Mouse (Mus musculus): ENCODE measurements around the gene Gm10428. TPM values are rescaled to one million over a fixed set of nuclear protein-coding genes. Genes with fewer than 3 reads are reported as not detected.

Gm10428 gene
- polyA plus RNA-seq, 1 experiment = not detected

DNA sequence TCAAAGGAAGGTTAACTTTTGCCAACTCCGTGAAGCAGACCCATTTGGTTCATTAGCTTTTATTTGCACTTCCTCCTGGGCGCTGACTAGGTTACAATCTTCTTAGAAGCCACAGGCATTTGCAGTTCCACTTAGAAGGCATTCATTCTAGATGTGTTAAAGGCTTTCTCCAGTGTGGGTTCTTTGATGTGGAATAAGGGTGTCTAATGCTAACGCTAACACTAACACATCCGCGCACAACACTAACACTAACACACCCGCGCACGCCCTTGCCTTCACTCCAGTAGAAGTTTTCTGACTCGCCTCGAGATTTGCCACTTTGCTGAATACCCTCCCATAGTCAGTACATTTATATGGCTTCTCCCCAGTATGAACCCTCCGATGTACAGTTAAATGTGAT lies 709 bp upstream of the Gm10428 start:
- TF ChIP-seq POLR2A (IDR thresholded peaks at IDR 0.05; ENCODE audit: low read depth, low read length) = no peak
- no peak for TF ChIP-seq CTCF (IDR thresholded peaks at IDR 0.05; ENCODE audit: extremely low read depth, insufficient read depth, insufficient read length, insufficient replicate concordance)
- H3K4me3 ChIP-seq (ENCODE audit: extremely low read depth, insufficient read depth, insufficient read length) = no peak overlapping the region
- H3K36me3 ChIP-seq (ENCODE audit: control insufficient read depth, insufficient read depth, low read length) = no peaks in the 10 kb centered on the region
- H3K27me3 ChIP-seq (ENCODE audit: control insufficient read depth, insufficient read depth, low read length) = 0 out of 2 replicates have a peak, but pooled peaks cover 1% of the 10 kb centered on the region
- H3K4me1 ChIP-seq (ENCODE audit: control insufficient read depth, insufficient read depth, insufficient read length) = peaks cover 2% of the 10 kb centered on the region; the same call in 1 of the 2 replicates
- no peak for DNase-seq (ENCODE audit: low read depth in 1 of 2, low spot score in 2 of 2)
- 54% methylated on average over 11 of the region's 11 CpGs for WGBS
- no peak overlapping the region for H3K27ac ChIP-seq (ENCODE audit: insufficient read depth, low read length)

DNA sequence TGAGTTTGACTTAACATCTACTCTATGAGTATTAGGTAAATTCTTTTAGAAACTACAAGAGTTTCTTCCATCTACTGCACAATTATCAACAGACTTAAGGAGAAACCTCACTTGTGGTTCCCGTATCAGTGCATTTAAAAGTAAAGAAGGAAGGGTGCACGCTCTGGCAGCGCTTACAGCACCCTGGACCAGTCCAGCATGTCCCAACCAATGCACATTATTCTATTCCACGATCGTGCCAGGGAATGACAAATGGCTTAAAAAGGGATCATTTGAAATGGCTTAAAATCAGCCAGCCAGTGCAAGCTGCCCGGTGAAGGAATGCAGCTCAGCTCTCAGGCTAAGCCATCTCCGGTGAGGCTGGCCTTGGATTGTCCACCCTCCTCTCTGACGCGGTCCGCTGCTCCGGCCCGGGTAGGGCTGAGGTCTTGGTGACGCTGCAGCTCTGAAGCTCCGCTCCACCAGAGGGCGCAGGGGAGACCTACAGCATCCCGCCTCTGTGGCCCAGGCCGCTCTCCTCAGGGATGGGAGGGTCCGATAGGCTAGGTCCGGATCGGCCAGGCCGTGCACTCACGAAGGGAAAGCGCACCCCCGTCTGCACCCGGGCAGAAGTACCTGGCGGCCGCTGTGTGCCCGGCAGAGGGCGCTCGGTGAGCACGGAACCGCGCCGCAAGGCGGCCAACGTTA lies 3.7 kb downstream of the Gm10428 start:
- Histone ChIP-seq H3K4me3 (ENCODE audit: extremely low read depth, insufficient read depth, insufficient read length) (peak overlapping the region; percentile 18; the same call in 1 of the 2 replicates), H3K36me3 (ENCODE audit: control insufficient read depth, insufficient read depth, low read length) (no peaks in the 10 kb centered on the region)
- 8% methylated on average over 36 of the region's 36 CpGs for WGBS

DNA sequence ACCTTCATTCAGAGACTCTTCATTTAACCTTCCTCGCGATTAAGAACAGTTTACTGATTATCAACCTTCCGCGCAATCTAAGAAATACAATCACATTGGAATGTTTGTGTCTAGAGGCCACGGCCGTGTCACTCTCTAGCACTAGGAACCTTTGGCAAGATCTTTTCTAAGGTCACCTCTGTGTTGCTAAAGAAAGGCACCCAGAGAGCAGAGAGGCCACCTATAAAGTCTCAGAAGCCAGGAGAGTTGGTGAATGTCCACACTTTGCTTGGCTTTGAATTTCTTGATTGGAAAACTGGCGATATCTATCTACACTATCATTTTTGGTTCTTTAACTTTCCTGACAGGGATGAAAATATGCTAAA lies 4.2 kb downstream of the Gm10428 start:
- no peak for DNase-seq (ENCODE audit: low read depth in 1 of 2, low spot score in 2 of 2)
- H3K27ac ChIP-seq (ENCODE audit: insufficient read depth, low read length) = no peak overlapping the region
- peaks cover 2% of the 10 kb centered on the region; the same call in 1 of the 2 replicates for H3K4me1 ChIP-seq (ENCODE audit: control insufficient read depth, insufficient read depth, insufficient read length)
- H3K4me3 ChIP-seq (ENCODE audit: extremely low read depth, insufficient read depth, insufficient read length) = no peak overlapping the region; the same call in 1 of the 2 replicates
- TF ChIP-seq CTCF (IDR thresholded peaks at IDR 0.05; ENCODE audit: extremely low read depth, insufficient read depth, insufficient read length, insufficient replicate concordance) = no peak
- TF ChIP-seq POLR2A (IDR thresholded peaks at IDR 0.05; ENCODE audit: low read depth, low read length) = no peak
- no peaks in the 10 kb centered on the region for H3K36me3 ChIP-seq (ENCODE audit: control insufficient read depth, insufficient read depth, low read length)
- H3K27me3 ChIP-seq (ENCODE audit: control insufficient read depth, insufficient read depth, low read length) = 0 out of 2 replicates have a peak, but pooled peaks cover 1% of the 10 kb centered on the region
- 6% methylated on average over 7 of the region's 7 CpGs for WGBS

More for the DNA sequence above, 3.7 kb downstream of the Gm10428 start:
- no peak overlapping the region for H3K27ac ChIP-seq (ENCODE audit: insufficient read depth, low read length)
- TF ChIP-seq CTCF (IDR thresholded peaks at IDR 0.05; ENCODE audit: extremely low read depth, insufficient read depth, insufficient read length, insufficient replicate concordance) (peak; percentile 85), POLR2A (IDR thresholded peaks at IDR 0.05; ENCODE audit: low read depth, low read length) (no peak)
- DNase-seq (ENCODE audit: low read depth in 1 of 2, low spot score in 2 of 2) = peak; percentile 47 to 84
- peaks cover 2% of the 10 kb centered on the region; the same call in 1 of the 2 replicates for H3K4me1 ChIP-seq (ENCODE audit: control insufficient read depth, insufficient read depth, insufficient read length)
- 0 out of 2 replicates have a peak, but pooled peaks cover 1% of the 10 kb centered on the region for H3K27me3 ChIP-seq (ENCODE audit: control insufficient read depth, insufficient read depth, low read length)

DNA sequence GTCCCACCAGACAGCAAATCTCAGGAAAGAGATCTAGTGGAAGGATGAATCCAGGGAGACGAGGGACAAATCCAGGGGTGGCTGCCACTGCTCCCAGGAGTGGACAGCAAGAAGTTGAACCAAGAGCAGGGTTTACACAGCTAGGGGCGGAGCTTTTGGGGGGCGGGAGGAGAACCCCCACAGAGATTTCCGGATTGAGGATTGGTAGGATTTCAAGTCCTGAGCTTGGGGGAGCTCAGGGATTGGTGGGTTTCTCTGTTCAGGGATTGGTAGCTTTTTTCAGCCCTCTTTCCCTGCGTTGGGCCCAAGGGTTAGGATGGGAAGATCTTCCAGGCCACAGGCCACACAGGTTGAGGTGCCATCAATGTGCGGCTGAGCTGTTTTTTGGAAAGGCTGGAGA lies 5.0 kb downstream of the Gm10428 start:
- no peaks in the 10 kb centered on the region for H3K36me3 ChIP-seq (ENCODE audit: control insufficient read depth, insufficient read depth, low read length)
- DNase-seq (ENCODE audit: low read depth in 1 of 2, low spot score in 2 of 2) = no peak
- H3K27ac ChIP-seq (ENCODE audit: insufficient read depth, low read length) = no peak overlapping the region
- H3K4me1 ChIP-seq (ENCODE audit: control insufficient read depth, insufficient read depth, insufficient read length) = peaks cover 2% of the 10 kb centered on the region; the same call in 1 of the 2 replicates
- 0 out of 2 replicates have a peak, but pooled peaks cover 1% of the 10 kb centered on the region for H3K27me3 ChIP-seq (ENCODE audit: control insufficient read depth, insufficient read depth, low read length)
- TF ChIP-seq POLR2A (IDR thresholded peaks at IDR 0.05; ENCODE audit: low read depth, low read length) = no peak
- no peak for TF ChIP-seq CTCF (IDR thresholded peaks at IDR 0.05; ENCODE audit: extremely low read depth, insufficient read depth, insufficient read length, insufficient replicate concordance)
- H3K4me3 ChIP-seq (ENCODE audit: extremely low read depth, insufficient read depth, insufficient read length) = no peak overlapping the region
- 86% methylated on average over 6 of the region's 6 CpGs for WGBS

DNA sequence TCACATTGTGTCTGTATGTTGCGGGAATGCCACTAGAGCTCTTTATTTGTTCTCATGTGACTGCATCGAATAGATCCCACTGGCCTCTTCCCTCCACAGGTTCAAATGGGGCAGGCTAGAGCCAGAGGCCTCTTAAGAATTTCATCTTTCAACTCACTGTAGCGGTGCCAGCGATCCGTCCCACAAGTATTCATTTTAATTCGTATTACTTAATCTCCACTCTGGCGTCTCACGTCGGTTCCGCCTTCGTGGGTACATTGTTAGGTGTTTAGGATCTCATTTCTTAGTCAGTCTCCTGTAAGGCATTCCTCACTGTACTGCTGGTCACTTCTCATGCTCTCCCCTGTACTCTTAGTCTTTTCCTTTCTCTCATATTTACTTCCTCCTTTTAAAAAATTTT lies 5.6 kb downstream of the Gm10428 start:
- Histone ChIP-seq H3K36me3 (ENCODE audit: control insufficient read depth, insufficient read depth, low read length) (no peaks in the 10 kb centered on the region), H3K27me3 (ENCODE audit: control insufficient read depth, insufficient read depth, low read length) (0 out of 2 replicates have a peak, but pooled peaks cover 1% of the 10 kb centered on the region), H3K27ac (ENCODE audit: insufficient read depth, low read length) (no peak overlapping the region), H3K4me3 (ENCODE audit: extremely low read depth, insufficient read depth, insufficient read length) (no peak overlapping the region), H3K4me1 (ENCODE audit: control insufficient read depth, insufficient read depth, insufficient read length) (peaks cover 2% of the 10 kb centered on the region; the same call in 1 of the 2 replicates)
- TF ChIP-seq POLR2A (IDR thresholded peaks at IDR 0.05; ENCODE audit: low read depth, low read length) (no peak), CTCF (IDR thresholded peaks at IDR 0.05; ENCODE audit: extremely low read depth, insufficient read depth, insufficient read length, insufficient replicate concordance) (no peak)
- WGBS = 96% methylated on average over 11 of the region's 11 CpGs
- DNase-seq (ENCODE audit: low read depth in 1 of 2, low spot score in 2 of 2) = no peak

DNA sequence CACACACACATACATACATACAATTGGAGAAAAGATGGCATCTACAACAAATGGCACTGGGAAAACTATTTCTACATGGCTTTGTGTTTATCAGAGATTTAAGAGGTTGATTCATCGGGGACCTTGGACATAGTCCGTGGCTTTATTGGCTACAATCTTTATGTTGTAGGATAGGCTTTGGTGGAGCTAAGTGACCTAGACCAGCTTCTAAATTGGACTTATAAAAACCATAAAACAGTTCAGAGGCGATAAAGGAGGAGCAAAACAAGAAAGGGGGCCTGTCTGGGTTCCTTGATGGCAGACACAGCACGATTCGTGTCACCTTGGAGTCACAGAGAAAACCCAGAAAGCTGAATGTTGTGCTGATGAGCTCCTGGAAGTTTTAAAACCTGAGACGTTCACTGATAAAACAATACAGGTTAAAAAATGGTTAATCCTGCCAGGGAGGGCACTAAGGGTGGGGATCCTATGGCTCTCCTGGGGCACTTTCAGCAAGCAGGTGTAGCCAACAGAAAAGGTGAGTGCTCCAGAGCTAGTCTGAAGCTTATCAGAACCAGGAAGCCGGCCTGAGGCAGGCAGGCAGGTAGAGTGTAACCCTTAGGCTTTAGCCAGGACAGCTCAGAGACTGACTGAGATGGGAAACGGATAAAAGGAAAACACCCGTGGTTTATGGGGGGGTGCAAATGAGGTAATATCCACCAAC lies 8.0 kb downstream of the Gm10428 start:
- TF ChIP-seq CTCF (IDR thresholded peaks at IDR 0.05; ENCODE audit: extremely low read depth, insufficient read depth, insufficient read length, insufficient replicate concordance) (no peak), POLR2A (IDR thresholded peaks at IDR 0.05; ENCODE audit: low read depth, low read length) (no peak)
- H3K27ac ChIP-seq (ENCODE audit: insufficient read depth, low read length) = no peak overlapping the region
- H3K4me3 ChIP-seq (ENCODE audit: extremely low read depth, insufficient read depth, insufficient read length) = no peak overlapping the region
- no peaks in the 10 kb centered on the region for H3K36me3 ChIP-seq (ENCODE audit: control insufficient read depth, insufficient read depth, low read length)
- 0 out of 2 replicates have a peak, but pooled peaks cover 1% of the 10 kb centered on the region for H3K27me3 ChIP-seq (ENCODE audit: control insufficient read depth, insufficient read depth, low read length)
- 77% methylated on average over 9 of the region's 9 CpGs for WGBS
- H3K4me1 ChIP-seq (ENCODE audit: control insufficient read depth, insufficient read depth, insufficient read length) = peaks cover 2% of the 10 kb centered on the region; the same call in 1 of the 2 replicates
- DNase-seq (ENCODE audit: low read depth in 1 of 2, low spot score in 2 of 2) = no peak
